Mouse (Mus musculus): ENCODE measurements around the gene Ptms.

DNA sequence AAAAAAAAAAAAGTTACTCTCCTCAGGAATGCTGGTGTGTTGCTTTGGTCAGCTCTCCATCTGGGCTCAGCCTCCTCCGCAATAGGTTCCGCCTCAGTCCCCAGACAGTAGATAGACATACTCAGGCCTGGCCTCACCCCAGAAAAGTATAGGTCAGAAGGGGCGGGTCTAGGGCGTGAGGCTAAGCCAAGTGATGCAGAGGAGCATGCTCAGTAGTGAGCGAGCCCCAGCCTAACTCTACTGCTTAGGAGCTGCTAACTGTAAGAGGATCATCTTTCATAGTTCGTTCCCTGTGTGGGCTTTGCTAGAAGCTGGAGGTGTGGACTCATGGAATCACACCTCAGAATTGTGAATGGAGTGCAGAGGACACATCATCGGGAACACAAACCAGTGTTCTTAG lies 18.7 kb upstream of the Ptms start:
- TF ChIP-seq CTCF (IDR thresholded peaks at IDR 0.05; ENCODE audit: extremely low read depth, insufficient read length, insufficient replicate concordance, low read depth, low read length) = no peak
- TF ChIP-seq POLR2A (IDR thresholded peaks at IDR 0.05; ENCODE audit: low read depth, low read length) = no peak

Data from small intestine, adult 2 months (tissue).